ENCODE assay signal across 23 mouse cellular contexts in the genomic region with DNA sequence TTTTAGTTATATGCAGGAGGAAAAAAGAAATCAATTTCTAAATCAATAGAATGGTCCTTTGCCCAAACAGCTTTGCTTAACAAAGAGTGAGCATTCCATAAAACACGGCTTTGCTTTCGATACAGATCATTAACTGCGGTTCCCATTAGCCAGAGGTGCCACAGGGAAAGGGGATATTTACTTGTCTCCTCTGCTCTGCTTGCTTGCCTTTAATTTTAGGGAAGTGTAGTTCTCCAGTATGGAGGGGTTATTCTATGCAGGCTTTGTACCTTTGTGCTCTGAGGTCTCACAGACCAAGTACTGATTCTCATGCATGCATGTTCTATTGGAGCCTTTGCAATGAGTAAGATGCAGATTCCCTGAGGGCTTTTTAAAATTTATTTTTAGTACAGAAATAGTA.
DNase-seq lines count a peak whose midpoint lies in the region; ATAC-seq lines count a peak whose summit lies in the region.
"Had no signal": no experiment of that assay in that cellular context is flagged by ENCODE, and none has a peak within 500 bp of the region (broad histone marks: within the 10 kb centered on the region; RNA-seq: fewer than 3 reads in every experiment).

No protein-coding gene starts in this region.

- DNase-seq in kidney, adult 9 months, result peak; percentile 7
- no peak for DNase-seq in kidney, postnatal 14 days
- no peak for DNase-seq in hindbrain, embryonic 14.5 days (ENCODE audit: low spot score)
- no peak for DNase-seq in adrenal gland, postnatal 36 days
- DNase-seq in frontal cortex, adult 2 months (ENCODE audit: extremely low spot score in 1 of 2, low spot score in 1 of 2), result no peak
- DNase-seq: cerebellum, adult 11 months; cerebellum, adult 9-11 months; forebrain, postnatal 0 days; gastrocnemius, postnatal 25 days; heart, adult 2 months; heart, postnatal 14 days; kidney, adult 2 months; liver; lung, postnatal 4 days; right cerebral cortex, postnatal 25 days; spleen, adult 18-20 months had no signal

- no peak overlapping the region for H3K9ac ChIP-seq in midbrain, embryonic 16.5 days (ENCODE audit: low read depth, low read length)
- no peak overlapping the region for H3K9ac ChIP-seq in midbrain, embryonic 13.5 days (replicated peaks)
- H3K9ac ChIP-seq in hindbrain, embryonic 14.5 days, result no peak overlapping the region
- H3K9ac ChIP-seq in neural tube, embryonic 13.5 days, result no peak overlapping the region
- H3K9ac ChIP-seq: forebrain, postnatal 0 days; heart, embryonic 13.5 days; liver, embryonic 15.5 days had no signal

- no peaks in the 10 kb centered on the region for H3K9me3 ChIP-seq in midbrain, embryonic 16.5 days (replicated peaks; ENCODE audit: control insufficient read depth, low read length, poor library complexity, severe bottlenecking)
- no peaks in the 10 kb centered on the region for H3K9me3 ChIP-seq in midbrain, embryonic 13.5 days
- H3K9me3 ChIP-seq in hindbrain, embryonic 14.5 days (ENCODE audit: control insufficient read depth, low read length), result no peaks in the 10 kb centered on the region
- H3K9me3 ChIP-seq in neural tube, embryonic 13.5 days, result no peaks in the 10 kb centered on the region
- H3K9me3 ChIP-seq: heart, embryonic 13.5 days; liver, embryonic 15.5 days had no signal

- no peaks in the 10 kb centered on the region for H3K27me3 ChIP-seq in midbrain, embryonic 16.5 days (ENCODE audit: control insufficient read depth, insufficient read depth, low read depth, low read length)
- H3K27me3 ChIP-seq in midbrain, embryonic 13.5 days, result no peaks in the 10 kb centered on the region
- H3K27me3 ChIP-seq in hindbrain, embryonic 14.5 days (ENCODE audit: control insufficient read depth, insufficient read depth, low read length), result no peaks in the 10 kb centered on the region
- no peaks in the 10 kb centered on the region for H3K27me3 ChIP-seq in neural tube, embryonic 13.5 days
- H3K27me3 ChIP-seq: heart, embryonic 13.5 days; liver, embryonic 15.5 days had no signal

- H3K4me1 ChIP-seq in midbrain, embryonic 16.5 days (ENCODE audit: control insufficient read depth, insufficient read depth, low read length), result peaks cover 7% of the 10 kb centered on the region
- peaks cover 7% of the 10 kb centered on the region; the same call in 1 of the 2 replicates for H3K4me1 ChIP-seq in midbrain, embryonic 13.5 days (replicated peaks)
- peaks cover 7% of the 10 kb centered on the region; the same call in 1 of the 2 replicates for H3K4me1 ChIP-seq in hindbrain, embryonic 14.5 days (replicated peaks; ENCODE audit: control insufficient read depth, insufficient read depth, low read length)
- peaks cover 19% of the 10 kb centered on the region for H3K4me1 ChIP-seq in neural tube, embryonic 13.5 days (replicated peaks)
- H3K4me1 ChIP-seq: heart, embryonic 13.5 days; liver, embryonic 15.5 days had no signal

- H3K36me3 ChIP-seq in midbrain, embryonic 16.5 days (ENCODE audit: control insufficient read depth, insufficient read depth, low read length), result no peaks in the 10 kb centered on the region
- H3K36me3 ChIP-seq in midbrain, embryonic 13.5 days, result no peaks in the 10 kb centered on the region
- H3K36me3 ChIP-seq in hindbrain, embryonic 14.5 days (replicated peaks; ENCODE audit: control insufficient read depth, insufficient read depth), result no peaks in the 10 kb centered on the region
- no peaks in the 10 kb centered on the region for H3K36me3 ChIP-seq in neural tube, embryonic 13.5 days
- H3K36me3 ChIP-seq: heart, embryonic 13.5 days; liver, embryonic 15.5 days had no signal

- no peak overlapping the region for H3K4me3 ChIP-seq in midbrain, embryonic 16.5 days (ENCODE audit: low read depth, low read length)
- H3K4me3 ChIP-seq in midbrain, embryonic 13.5 days (replicated peaks), result no peak overlapping the region
- H3K4me3 ChIP-seq in hindbrain, embryonic 14.5 days (replicated peaks; ENCODE audit: low read length), result no peak overlapping the region
- H3K4me3 ChIP-seq in neural tube, embryonic 13.5 days, result no peak overlapping the region
- H3K4me3 ChIP-seq: heart, adult 2 months; heart, embryonic 13.5 days; layer of hippocampus, adult 2 months; liver, embryonic 15.5 days had no signal

- 82% methylated on average over 3 of the region's 3 CpGs for WGBS in midbrain, embryonic 16.5 days
- 70% methylated on average over 3 of the region's 3 CpGs for WGBS in midbrain, embryonic 13.5 days
- 48% methylated on average over 3 of the region's 3 CpGs for WGBS in hindbrain, embryonic 14.5 days
- 35% methylated on average over 3 of the region's 3 CpGs for WGBS in neural tube, embryonic 13.5 days

- peak overlapping the region; percentile 49; the same call in 1 of the 2 replicates for H3K27ac ChIP-seq in midbrain, embryonic 16.5 days (ENCODE audit: low read length)
- no peak overlapping the region for H3K27ac ChIP-seq in midbrain, embryonic 13.5 days
- H3K27ac ChIP-seq in hindbrain, embryonic 14.5 days, result peak overlapping the region; percentile 51; the same call in 1 of the 2 replicates
- H3K27ac ChIP-seq in neural tube, embryonic 13.5 days (replicated peaks), result peak overlapping the region; percentile 65
- H3K27ac ChIP-seq: heart, adult 2 months; heart, embryonic 13.5 days; layer of hippocampus, adult 2 months; liver, embryonic 15.5 days had no signal

- no peak for ATAC-seq in midbrain, embryonic 16.5 days
- ATAC-seq in midbrain, embryonic 13.5 days, result no peak
- no peak for ATAC-seq in hindbrain, embryonic 14.5 days (ENCODE audit: low FRiP score)
- peak; percentile 55; the same call in 1 of the 2 replicates for ATAC-seq in neural tube, embryonic 13.5 days (ENCODE audit: low read depth)
- ATAC-seq: forebrain, postnatal 0 days; inflammation-experienced regulatory T-cells, adult 6 months had no signal

- no peak overlapping the region for H3K4me2 ChIP-seq in midbrain, embryonic 16.5 days (ENCODE audit: low read length)
- no peak overlapping the region for H3K4me2 ChIP-seq in midbrain, embryonic 13.5 days (replicated peaks)
- no peak overlapping the region for H3K4me2 ChIP-seq in hindbrain, embryonic 14.5 days (replicated peaks)
- no peak overlapping the region for H3K4me2 ChIP-seq in neural tube, embryonic 13.5 days
- H3K4me2 ChIP-seq: heart, embryonic 13.5 days; liver, embryonic 15.5 days had no signal
